Mouse (Mus musculus): ENCODE data around the gene Ifna2.

The Ifna2 gene

GRCm38 (mm10) chr4:88683812-88684211 lies at the start of gene Ifna2:
TSS of gene Ifna2 (minus strand) at chr4:88683912.
- no peak for DNase-seq

- DNase-seq, result peak; percentile 41
These were observed 43.6 kb upstream of the Ifna2 start for GRCm38 (mm10) chr4:88727324-88727723.

- DNase-seq, result no peak
These were observed 43.0 kb upstream of the Ifna2 start for GRCm38 (mm10) chr4:88726727-88727126.

GRCm38 (mm10) chr4:88723497-88724090 lies 39.9 kb upstream of the Ifna2 start:
- DNase-seq, result peak; percentile 31

GRCm38 (mm10) chr4:88721791-88722721 lies 38.3 kb upstream of the Ifna2 start, which contains the start of the genes Gm26566 and Klhl9:
TSS of gene Gm26566 (plus strand) at chr4:88721805.
TSS of gene Klhl9 (minus strand) at chr4:88722465.
- DNase-seq, result peak; percentile 94

GRCm38 (mm10) chr4:88718715-88719114 lies 35.0 kb upstream of the Ifna2 start:
- DNase-seq, result no peak

- no peak for DNase-seq
These were observed 31.3 kb upstream of the Ifna2 start for GRCm38 (mm10) chr4:88715059-88715458.

- DNase-seq, result no peak
These were observed 30.6 kb upstream of the Ifna2 start for GRCm38 (mm10) chr4:88714281-88714680.

- DNase-seq, result no peak
These were observed 23.6 kb upstream of the Ifna2 start for GRCm38 (mm10) chr4:88707128-88707826.

DNA sequence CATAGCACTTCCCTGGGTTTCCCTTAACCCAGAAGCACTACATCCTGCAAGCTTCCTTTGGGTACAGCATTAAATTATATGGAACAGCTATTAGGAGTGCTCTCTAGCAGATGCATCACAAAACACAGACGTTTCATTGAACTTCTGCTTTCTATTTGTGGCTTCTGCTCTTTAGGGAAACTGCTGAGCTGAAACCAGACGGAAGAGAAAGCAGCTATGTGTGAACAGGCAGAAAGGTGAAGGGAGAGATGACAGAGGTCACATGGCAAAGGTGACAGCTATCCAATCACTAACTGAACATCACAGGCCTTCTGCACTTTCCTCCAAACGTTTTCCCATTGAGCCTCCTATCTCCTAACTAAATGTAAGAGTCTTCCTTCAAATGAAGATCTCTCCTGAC lies 22.2 kb upstream of the Ifna2 start:
- no peak for DNase-seq

DNA sequence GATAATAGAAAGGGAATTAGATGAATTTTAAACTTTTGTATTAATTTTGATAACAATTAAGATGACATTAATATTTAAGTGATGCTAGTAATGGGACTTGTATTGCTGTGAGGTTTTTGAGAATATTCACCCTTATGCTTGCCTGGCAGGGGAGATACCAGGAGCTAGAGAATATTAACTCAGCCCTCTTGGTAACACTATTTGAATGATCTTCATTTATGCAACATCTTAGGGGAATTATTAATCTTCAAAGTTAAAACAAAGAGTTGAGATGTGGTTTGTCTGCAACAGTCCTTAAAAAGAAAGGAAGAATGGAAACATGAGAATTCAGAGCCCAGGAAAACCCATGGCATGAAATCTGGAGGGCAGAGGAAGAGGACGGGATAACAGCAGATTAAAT lies 15.6 kb upstream of the Ifna2 start:
- no peak for DNase-seq

DNA sequence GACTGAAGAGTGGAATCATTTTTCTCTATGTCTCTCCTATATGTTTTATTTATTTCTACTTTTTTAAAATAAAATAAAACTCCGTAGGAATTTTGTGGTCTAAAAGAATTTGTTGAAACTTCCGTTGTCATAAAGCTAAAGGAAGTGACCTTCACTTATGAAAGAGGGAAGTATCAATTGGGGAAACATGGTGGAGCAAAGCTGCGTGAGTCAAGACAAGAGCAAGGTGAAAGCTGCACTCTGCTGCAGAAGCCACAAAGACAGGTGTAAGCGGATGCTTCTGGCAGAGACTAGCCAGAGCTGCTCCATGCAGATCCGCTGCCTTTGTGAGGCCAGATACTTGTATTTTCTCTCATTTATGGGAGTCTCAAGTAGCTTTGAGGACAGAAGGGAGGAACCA lies 15.1 kb upstream of the Ifna2 start:
- no peak for DNase-seq

- DNase-seq, result no peak
These were observed 14.0 kb upstream of the Ifna2 start for GRCm38 (mm10) chr4:88697753-88698152.

- DNase-seq, result no peak
These were observed 13.4 kb upstream of the Ifna2 start for GRCm38 (mm10) chr4:88697108-88697507.

DNA sequence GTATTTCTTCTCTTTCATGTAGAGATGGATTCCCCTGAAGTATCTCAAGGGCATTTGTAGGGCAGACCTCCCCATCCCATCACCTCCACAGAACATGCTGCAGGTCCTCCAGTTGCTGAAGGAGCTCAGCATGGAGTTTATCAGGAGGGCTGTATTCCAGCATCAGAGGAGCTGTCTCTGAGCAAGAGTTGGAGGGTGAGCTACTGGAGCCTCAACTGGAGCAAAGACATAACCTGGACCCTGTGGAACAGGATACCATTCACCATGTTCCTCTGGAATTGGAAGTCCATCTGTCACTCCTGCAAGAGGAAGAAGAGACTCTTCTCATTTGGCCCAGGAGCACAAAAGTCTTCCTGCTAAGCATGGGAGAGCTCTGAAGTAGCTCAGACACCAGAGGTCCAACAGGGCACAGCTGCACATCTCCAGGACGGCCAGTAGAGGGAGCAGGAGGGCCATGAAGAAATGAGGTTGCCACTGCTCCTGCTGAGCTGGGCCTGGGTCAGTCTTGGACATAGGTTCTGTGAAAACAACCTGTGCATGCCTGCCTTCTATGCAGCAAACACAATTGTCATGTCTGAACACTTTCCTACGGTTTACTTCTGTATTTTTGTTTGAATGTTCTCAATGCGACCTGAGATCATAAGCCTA lies 12.6 kb upstream of the Ifna2 start:
- peak; percentile 74 for DNase-seq

DNA sequence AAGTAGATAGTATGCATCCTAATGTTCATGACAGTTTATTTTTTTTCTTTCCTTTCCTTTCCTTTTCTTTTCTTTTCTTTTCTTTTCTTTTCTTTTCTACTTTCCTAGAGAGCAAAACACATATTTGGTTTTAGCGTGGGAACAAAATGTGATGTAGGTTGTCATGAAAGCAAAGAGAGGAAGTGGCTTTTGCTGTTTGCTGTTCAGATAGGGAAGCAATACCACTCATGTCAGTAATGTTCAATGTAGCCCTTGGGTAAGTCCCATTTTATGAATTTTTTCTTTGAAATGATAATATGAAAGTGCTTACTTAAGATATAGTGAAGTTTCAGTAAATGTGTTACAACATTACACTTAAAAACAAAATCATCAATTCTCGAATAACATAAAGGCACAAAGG lies 9.7 kb upstream of the Ifna2 start:
- DNase-seq, result no peak

GRCm38 (mm10) chr4:88692537-88692936 lies 8.8 kb upstream of the Ifna2 start:
- DNase-seq, result no peak

- DNase-seq, result no peak
These were observed 7.5 kb upstream of the Ifna2 start, which contains the start of gene Ifnab for GRCm38 (mm10) chr4:88691259-88691658. TSS of gene Ifnab (minus strand) at chr4:88691359.

- DNase-seq, result no peak
These were observed 2.4 kb downstream of the Ifna2 start for GRCm38 (mm10) chr4:88681353-88681752.

GRCm38 (mm10) chr4:88680362-88680761 lies 3.4 kb downstream of the Ifna2 start:
- DNase-seq, result no peak

DNA sequence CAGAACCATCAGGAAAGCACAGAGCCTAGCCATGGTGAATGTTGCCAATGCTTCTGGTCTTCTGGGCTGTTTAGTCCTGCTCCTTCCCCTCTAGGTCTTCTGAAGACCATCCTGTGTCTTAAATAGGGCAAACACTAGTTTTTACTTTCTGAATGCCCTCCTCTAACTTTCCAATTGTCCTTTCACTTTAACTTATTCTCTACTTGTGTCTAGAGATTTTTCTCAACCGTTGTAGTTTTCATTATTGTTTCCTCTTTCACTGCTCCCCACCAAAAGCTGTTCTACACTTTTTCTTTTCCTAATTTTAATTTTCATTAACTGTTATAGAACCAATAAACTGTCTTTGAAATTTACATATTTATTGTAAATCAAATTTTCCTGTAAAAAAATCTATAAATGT lies 6.9 kb downstream of the Ifna2 start, which contains the start of gene Ifna16:
Gene Ifna16, minus strand, starts transcription at position 101 of the 400 bp plus-strand sequence.
- no peak for DNase-seq

DNA sequence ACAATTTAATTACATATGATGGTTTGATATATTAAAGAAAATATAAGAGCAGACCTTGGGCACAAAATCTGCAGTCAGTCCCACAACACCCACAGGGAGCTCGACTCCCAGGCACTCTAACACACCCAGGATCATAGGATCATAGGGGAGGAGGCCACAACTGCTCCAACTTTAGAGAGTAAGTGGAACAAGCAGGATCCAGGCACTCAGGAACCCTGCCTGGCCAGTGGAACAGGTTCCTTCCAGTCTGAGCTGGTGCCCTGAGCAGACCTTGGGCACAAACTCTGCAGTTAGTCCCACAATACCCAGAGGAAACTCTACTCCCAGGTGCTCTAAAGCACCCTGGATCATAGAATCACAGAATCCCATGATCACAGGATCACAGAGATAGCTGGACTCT lies 28.3 kb downstream of the Ifna2 start:
- peak; percentile 24 for DNase-seq

- no peak for DNase-seq
These were observed 30.1 kb downstream of the Ifna2 start for GRCm38 (mm10) chr4:88653644-88654043.
